ENCODE assay signal across 19 mouse cellular contexts in the genomic region with DNA sequence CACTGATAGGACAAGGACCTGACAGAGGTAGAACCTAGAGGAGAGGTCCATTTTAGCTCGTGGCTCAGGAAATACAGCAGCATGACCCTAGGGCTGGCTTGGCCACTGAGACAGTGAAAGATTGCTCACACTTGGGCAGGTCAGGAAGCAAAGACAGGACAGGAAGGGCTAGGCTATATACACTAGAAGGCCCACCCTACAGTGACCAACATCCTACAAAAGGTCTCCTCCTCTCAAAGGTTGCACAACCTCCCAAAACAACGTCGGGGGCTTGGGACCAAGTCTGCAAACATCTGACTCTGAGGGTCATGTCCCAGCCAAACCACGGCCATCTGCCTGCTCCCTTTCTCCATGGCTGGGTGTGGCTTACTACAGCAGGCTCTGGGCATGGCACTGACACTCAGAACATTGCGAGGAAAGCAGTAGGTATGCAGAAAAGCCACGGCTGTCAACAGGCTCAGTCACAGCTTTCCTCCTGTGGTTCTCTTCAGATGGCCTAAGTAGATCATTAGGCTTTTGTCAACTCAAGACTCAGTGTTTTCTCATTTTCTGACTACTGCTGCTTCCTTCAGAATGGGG.
"Had no signal": no experiment of that assay in that cellular context is flagged by ENCODE, and none has a peak within 500 bp of the region (broad histone marks: within the 10 kb centered on the region; RNA-seq: fewer than 3 reads in every experiment).

No protein-coding gene starts in this region.

- ATAC-seq: liver, postnatal 0 days; midbrain, embryonic 13.5 days; midbrain, embryonic 15.5 days had no signal

- H3K4me2 ChIP-seq: liver, embryonic 13.5 days; liver, embryonic 15.5 days; lung, embryonic 15.5 days; midbrain, embryonic 11.5 days; midbrain, embryonic 13.5 days; midbrain, embryonic 15.5 days; neural tube, embryonic 13.5 days; neural tube, embryonic 15.5 days had no signal

- H3K4me1 ChIP-seq: liver, embryonic 13.5 days; liver, embryonic 15.5 days; lung, embryonic 15.5 days; midbrain, embryonic 13.5 days; midbrain, embryonic 15.5 days; neural tube, embryonic 13.5 days; neural tube, embryonic 15.5 days had no signal

- H3K27me3 ChIP-seq: liver, embryonic 13.5 days; liver, embryonic 15.5 days; lung, embryonic 15.5 days; midbrain, embryonic 13.5 days; midbrain, embryonic 15.5 days; neural tube, embryonic 13.5 days; neural tube, embryonic 15.5 days had no signal

- DNase-seq: liver, embryonic 13.5 days; liver, postnatal 0 days; lung, adult 2 months; lung, postnatal 10 days; right cerebral cortex, postnatal 25 days; right cerebral cortex, postnatal 4 days; spleen, adult 18-20 months; thymus, adult 18-20 months; thymus, postnatal 14 days; thymus, postnatal 36 days had no signal

- H3K9me3 ChIP-seq: liver, embryonic 13.5 days; liver, embryonic 15.5 days; lung, embryonic 15.5 days; midbrain, embryonic 13.5 days; midbrain, embryonic 15.5 days; neural tube, embryonic 13.5 days; neural tube, embryonic 15.5 days had no signal

- H3K27ac ChIP-seq: liver, embryonic 13.5 days; liver, embryonic 15.5 days; lung, embryonic 15.5 days; macrophage; midbrain, embryonic 13.5 days; midbrain, embryonic 15.5 days; neural tube, embryonic 13.5 days; neural tube, embryonic 15.5 days had no signal

- H3K9ac ChIP-seq: liver, embryonic 13.5 days; liver, embryonic 15.5 days; liver, postnatal 0 days; lung, embryonic 15.5 days; midbrain, embryonic 13.5 days; midbrain, embryonic 15.5 days; neural tube, embryonic 13.5 days; neural tube, embryonic 15.5 days had no signal

- H3K36me3 ChIP-seq: liver, embryonic 13.5 days; liver, embryonic 15.5 days; lung, embryonic 15.5 days; midbrain, embryonic 13.5 days; midbrain, embryonic 15.5 days; neural tube, embryonic 13.5 days; neural tube, embryonic 15.5 days had no signal

- H3K4me3 ChIP-seq: liver, embryonic 13.5 days; liver, embryonic 15.5 days; lung, embryonic 15.5 days; megakaryocyte, embryonic 14.5 days; midbrain, embryonic 13.5 days; midbrain, embryonic 15.5 days; neural tube, embryonic 13.5 days; neural tube, embryonic 15.5 days had no signal
